Mouse (Mus musculus) forebrain, embryonic 13.5 days (tissue): ENCODE measurements around the gene Pik3r5. TPM values are rescaled to one million over a fixed set of nuclear protein-coding genes. Genes with fewer than 3 reads are reported as not detected.

ENCODE experiments used
- ATAC-seq: fragments of 200-750 bp; cut with Nextera tagmentation; 2 replicates; pipeline ENCODE4 v1.8.0; 2017
- H3K27ac ChIP-seq: fragments of 300-500 bp; sonication (generic); 2 replicates; pipeline ENCODE4 v1.5.1; 2015; ENCODE audit warnings: inconsistent platforms, mild to moderate bottlenecking, moderate library complexity
- H3K27me3 ChIP-seq: fragments of 300-500 bp; sonication (generic); 2 replicates; pipeline ENCODE4 v1.6.1; 2015; ENCODE audit warnings: mild to moderate bottlenecking, inconsistent platforms
- H3K36me3 ChIP-seq: fragments of 300-500 bp; sonication (generic); 2 replicates; pipeline ENCODE4 v1.6.1; 2015; ENCODE audit warnings: mild to moderate bottlenecking, inconsistent platforms; ENCODE audit not compliant: poor library complexity, severe bottlenecking
- H3K4me1 ChIP-seq: fragments of 300-500 bp; sonication (generic); 2 replicates; pipeline ENCODE4 v1.6.1; 2015; ENCODE audit warnings: inconsistent platforms
- H3K4me2 ChIP-seq: fragments of 300-500 bp; sonication (generic); 2 replicates; pipeline ENCODE4 v1.6.1; 2015; ENCODE audit warnings: inconsistent platforms, mild to moderate bottlenecking, moderate library complexity
- H3K4me3 ChIP-seq: fragments of 300-500 bp; sonication (generic); 2 replicates; pipeline ENCODE4 v1.5.1; 2015; ENCODE audit warnings: mild to moderate bottlenecking, inconsistent platforms
- H3K9ac ChIP-seq: fragments of 300-500 bp; sonication (generic); 2 replicates; pipeline ENCODE4 v1.6.1; 2015; ENCODE audit warnings: mild to moderate bottlenecking, inconsistent platforms
- H3K9me3 ChIP-seq: fragments of 300-500 bp; sonication (generic); replicated peaks from 2 replicates; pipeline ENCODE4 v1.6.1; 2016; ENCODE audit warnings: inconsistent platforms
- WGBS: fragments of 180-500 bp; shearing (Covaris S2); methylation state at CpG from one replicate; pipeline ENCODE4 v1.1.7; 2015; 5-methylcytosine and 5-hydroxymethylcytosine counted together
- polyA plus RNA-seq: library from polyadenylated mRNA; unstranded; fragments of >200 nt; fragmentation: Nextera tagmentation; extraction: Ambion mirVana; gene quantifications from 2 replicates; pipeline ENCODE4 v1.2.1, GENCODE M21; 2015

Gene Pik3r5
- polyA plus RNA-seq, 1 experiment from 2014 or later = 0.15 TPM

DNA sequence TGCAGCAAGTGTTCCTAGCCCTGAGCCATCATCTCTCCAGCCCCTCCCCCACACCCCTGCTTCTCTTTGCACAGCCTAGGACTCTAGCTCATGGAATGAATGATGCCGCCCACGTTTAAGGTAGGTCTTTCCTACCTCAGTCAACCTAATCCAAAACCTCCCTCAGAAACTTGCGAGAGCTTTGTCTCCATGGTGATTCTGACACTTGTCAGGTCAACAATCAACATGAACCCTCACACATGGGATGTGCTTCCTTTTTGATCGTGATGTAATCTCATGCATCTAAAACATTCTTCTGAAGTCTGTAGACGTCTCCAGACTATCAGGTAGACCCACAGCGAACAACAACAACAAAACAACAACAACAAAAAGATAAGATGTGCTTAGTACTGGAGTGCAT lies 21.4 kb downstream of the Pik3r5 start:
- Histone ChIP-seq H3K4me2 (no peak overlapping the region), H3K9me3 (no peaks in the 10 kb centered on the region), H3K4me1 (peaks cover 6% of the 10 kb centered on the region; the same call in 1 of the 2 replicates), H3K36me3 (no peaks in the 10 kb centered on the region), H3K9ac (no peak overlapping the region), H3K4me3 (no peak overlapping the region), H3K27me3 (no peaks in the 10 kb centered on the region), H3K27ac (no peak overlapping the region)
- WGBS = 80% methylated on average over 6 of the region's 6 CpGs
- ATAC-seq = no peak

GRCm38 (mm10) chr11:68458086-68458485 lies 26.2 kb downstream of the Pik3r5 start:
- no peak overlapping the region for H3K9ac ChIP-seq
- H3K4me3 ChIP-seq = no peak overlapping the region
- no peak overlapping the region for H3K4me2 ChIP-seq
- 80% methylated on average over 8 of the region's 8 CpGs for WGBS
- H3K4me1 ChIP-seq = no peaks in the 10 kb centered on the region
- no peak overlapping the region for H3K27ac ChIP-seq
- no peaks in the 10 kb centered on the region for H3K9me3 ChIP-seq
- no peaks in the 10 kb centered on the region for H3K36me3 ChIP-seq
- no peak for ATAC-seq
- H3K27me3 ChIP-seq = no peaks in the 10 kb centered on the region

- Histone ChIP-seq H3K4me1 (no peaks in the 10 kb centered on the region), H3K4me3 (no peak overlapping the region), H3K36me3 (no peaks in the 10 kb centered on the region), H3K9ac (no peak overlapping the region), H3K27ac (no peak overlapping the region), H3K27me3 (no peaks in the 10 kb centered on the region), H3K9me3 (no peaks in the 10 kb centered on the region), H3K4me2 (no peak overlapping the region)
- no peak for ATAC-seq
- WGBS = 82% methylated on average over 5 of the region's 5 CpGs
These were observed 27.1 kb downstream of the Pik3r5 start for GRCm38 (mm10) chr11:68459021-68459420.

GRCm38 (mm10) chr11:68459486-68459885 lies 27.6 kb downstream of the Pik3r5 start:
- Histone ChIP-seq H3K27ac (no peak overlapping the region), H3K4me2 (no peak overlapping the region), H3K4me3 (no peak overlapping the region), H3K4me1 (no peaks in the 10 kb centered on the region), H3K36me3 (no peaks in the 10 kb centered on the region), H3K9me3 (no peaks in the 10 kb centered on the region), H3K27me3 (no peaks in the 10 kb centered on the region), H3K9ac (no peak overlapping the region)
- no peak for ATAC-seq
- 88% methylated on average over 5 of the region's 5 CpGs for WGBS

DNA sequence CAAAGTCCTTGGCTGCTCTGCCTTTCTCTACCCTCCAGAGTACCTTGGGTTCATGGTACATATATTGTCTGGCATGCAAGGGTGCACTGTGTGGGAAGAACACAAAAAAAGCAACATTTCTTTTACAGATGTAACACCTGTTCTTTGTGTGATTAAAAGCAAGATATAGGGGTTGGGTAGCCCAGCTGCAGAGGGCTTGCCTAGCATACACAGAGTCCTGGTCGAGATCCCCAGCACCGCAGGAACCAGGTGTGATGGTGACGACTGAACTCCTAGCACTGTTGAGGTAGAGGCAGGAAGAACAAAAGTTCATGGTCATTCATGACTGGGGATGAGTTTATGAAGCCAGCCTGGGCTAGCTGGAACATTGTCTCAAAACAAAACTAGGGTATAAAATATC lies 30.8 kb downstream of the Pik3r5 start:
- ATAC-seq = no peak
- Histone ChIP-seq H3K4me2 (no peak overlapping the region), H3K9me3 (no peaks in the 10 kb centered on the region), H3K27me3 (no peaks in the 10 kb centered on the region), H3K4me3 (no peak overlapping the region), H3K4me1 (no peaks in the 10 kb centered on the region), H3K36me3 (no peaks in the 10 kb centered on the region), H3K9ac (no peak overlapping the region), H3K27ac (no peak overlapping the region)
- 83% methylated on average over 3 of the region's 3 CpGs for WGBS

- Histone ChIP-seq H3K9ac (no peak overlapping the region), H3K9me3 (no peaks in the 10 kb centered on the region), H3K4me2 (no peak overlapping the region), H3K36me3 (no peaks in the 10 kb centered on the region), H3K4me1 (no peaks in the 10 kb centered on the region), H3K27ac (no peak overlapping the region), H3K4me3 (no peak overlapping the region), H3K27me3 (no peaks in the 10 kb centered on the region)
- WGBS = 86% methylated on average over 5 of the region's 5 CpGs
- no peak for ATAC-seq
These were observed 32.3 kb downstream of the Pik3r5 start for GRCm38 (mm10) chr11:68464260-68464659.

DNA sequence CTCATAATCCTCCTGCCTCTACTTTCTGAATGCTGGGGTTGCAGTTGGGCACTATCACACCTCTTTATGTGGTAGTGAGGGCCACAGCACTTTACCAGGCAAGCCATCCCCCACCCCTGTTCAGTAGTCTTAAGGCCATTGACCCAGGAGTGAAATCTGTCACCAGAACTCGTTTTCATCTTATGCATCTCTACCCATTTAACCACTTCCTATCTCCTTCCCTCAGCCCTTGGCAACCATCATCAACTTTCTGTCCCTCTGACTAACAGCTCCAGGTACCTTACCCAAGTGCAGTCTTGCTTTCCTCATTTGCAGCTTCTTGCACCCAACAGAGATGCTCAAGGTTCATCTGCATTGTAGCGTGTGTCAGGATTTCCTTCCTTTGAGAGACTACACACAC lies 33.2 kb downstream of the Pik3r5 start:
- 79% methylated on average over 2 of the region's 2 CpGs for WGBS

GRCm38 (mm10) chr11:68467441-68467840 lies 35.5 kb downstream of the Pik3r5 start:
- H3K4me3 ChIP-seq = no peak overlapping the region
- H3K27me3 ChIP-seq = no peaks in the 10 kb centered on the region
- no peaks in the 10 kb centered on the region for H3K4me1 ChIP-seq
- H3K27ac ChIP-seq = no peak overlapping the region
- 81% methylated on average over 7 of the region's 7 CpGs for WGBS
- ATAC-seq = no peak
- no peaks in the 10 kb centered on the region for H3K9me3 ChIP-seq
- H3K9ac ChIP-seq = no peak overlapping the region
- no peak overlapping the region for H3K4me2 ChIP-seq
- H3K36me3 ChIP-seq = no peaks in the 10 kb centered on the region

More for the DNA sequence above, 33.2 kb downstream of the Pik3r5 start:
- Histone ChIP-seq H3K4me2 (no peak overlapping the region), H3K27ac (no peak overlapping the region), H3K27me3 (no peaks in the 10 kb centered on the region), H3K4me1 (no peaks in the 10 kb centered on the region), H3K9me3 (no peaks in the 10 kb centered on the region), H3K36me3 (no peaks in the 10 kb centered on the region), H3K4me3 (no peak overlapping the region), H3K9ac (no peak overlapping the region)
- no peak for ATAC-seq

DNA sequence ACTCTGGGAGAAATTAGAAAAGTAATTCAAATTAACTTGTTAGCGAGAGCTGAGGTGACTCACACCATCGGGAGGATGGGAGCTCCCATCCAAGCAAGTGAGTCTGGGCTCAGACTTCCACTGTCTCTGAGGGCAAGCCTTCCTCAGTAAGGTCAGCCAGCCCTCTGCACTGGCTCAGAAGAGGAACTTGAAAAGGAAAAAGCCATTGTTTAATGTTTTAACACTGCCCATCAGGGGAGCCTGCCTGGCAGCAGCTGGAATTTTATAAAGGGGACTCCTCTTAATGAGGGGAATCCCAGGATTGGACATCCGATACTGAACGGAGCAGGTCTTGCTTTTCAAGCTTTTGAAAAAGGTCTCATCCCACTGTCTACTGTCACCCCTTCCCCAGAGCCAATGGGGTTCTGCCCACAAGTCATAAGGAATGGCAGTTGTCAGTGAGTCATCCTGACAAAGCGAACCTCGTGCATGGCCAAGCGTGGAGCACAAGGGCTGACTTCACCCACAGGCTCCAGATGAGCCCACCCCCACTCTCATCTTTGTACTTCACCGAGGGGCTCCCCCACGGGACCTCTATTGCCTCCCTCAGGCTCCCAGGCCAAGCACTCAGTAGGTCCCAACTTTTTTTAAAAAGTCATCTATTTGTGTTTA lies 36.2 kb downstream of the Pik3r5 start:
- H3K9me3 ChIP-seq = no peaks in the 10 kb centered on the region
- no peak overlapping the region for H3K4me2 ChIP-seq
- H3K27me3 ChIP-seq = no peaks in the 10 kb centered on the region
- WGBS = 55% methylated on average over 9 of the region's 9 CpGs
- H3K36me3 ChIP-seq = no peaks in the 10 kb centered on the region
- H3K4me3 ChIP-seq = no peak overlapping the region
- no peak overlapping the region for H3K27ac ChIP-seq
- no peak overlapping the region for H3K9ac ChIP-seq
- no peaks in the 10 kb centered on the region for H3K4me1 ChIP-seq
- no peak for ATAC-seq

DNA sequence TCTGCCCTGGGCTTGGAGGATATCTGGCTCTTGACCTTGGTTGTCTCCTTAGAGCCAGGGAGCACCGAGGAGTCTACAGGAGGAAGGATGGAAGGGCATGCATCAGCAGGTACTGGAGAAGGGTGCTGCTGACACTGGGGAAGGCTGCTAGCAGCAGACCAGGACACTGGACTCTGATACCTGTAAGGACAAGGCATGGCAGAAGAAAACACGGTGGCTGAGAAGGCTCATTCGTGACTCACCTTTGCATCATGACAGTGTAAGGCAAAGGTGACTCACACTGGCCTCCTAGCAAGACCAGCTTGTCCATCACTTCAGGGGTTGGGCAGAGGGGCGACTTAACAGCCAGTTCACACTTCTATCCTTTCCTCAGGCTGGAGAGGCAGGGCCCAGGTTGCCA lies 37.0 kb downstream of the Pik3r5 start:
- whole genome bisulfite sequencing = 82% methylated on average over 4 of the region's 4 CpGs
- H3K27ac ChIP-seq = no peak overlapping the region
- no peak overlapping the region for H3K4me3 ChIP-seq
- no peaks in the 10 kb centered on the region for H3K9me3 ChIP-seq
- no peaks in the 10 kb centered on the region for H3K4me1 ChIP-seq
- ATAC-seq = no peak
- H3K36me3 ChIP-seq = no peaks in the 10 kb centered on the region
- no peak overlapping the region for H3K9ac ChIP-seq
- no peak overlapping the region for H3K4me2 ChIP-seq
- H3K27me3 ChIP-seq = no peaks in the 10 kb centered on the region

GRCm38 (mm10) chr11:68472162-68472849 lies 40.4 kb downstream of the Pik3r5 start:
- 81% methylated on average over 5 of the region's 5 CpGs for WGBS
- no peaks in the 10 kb centered on the region for H3K4me1 ChIP-seq
- no peak for ATAC-seq
- no peaks in the 10 kb centered on the region for H3K36me3 ChIP-seq
- no peaks in the 10 kb centered on the region for H3K9me3 ChIP-seq
- H3K4me3 ChIP-seq = no peak overlapping the region
- H3K27ac ChIP-seq = no peak overlapping the region
- H3K9ac ChIP-seq = no peak overlapping the region
- no peaks in the 10 kb centered on the region for H3K27me3 ChIP-seq
- no peak overlapping the region for H3K4me2 ChIP-seq

DNA sequence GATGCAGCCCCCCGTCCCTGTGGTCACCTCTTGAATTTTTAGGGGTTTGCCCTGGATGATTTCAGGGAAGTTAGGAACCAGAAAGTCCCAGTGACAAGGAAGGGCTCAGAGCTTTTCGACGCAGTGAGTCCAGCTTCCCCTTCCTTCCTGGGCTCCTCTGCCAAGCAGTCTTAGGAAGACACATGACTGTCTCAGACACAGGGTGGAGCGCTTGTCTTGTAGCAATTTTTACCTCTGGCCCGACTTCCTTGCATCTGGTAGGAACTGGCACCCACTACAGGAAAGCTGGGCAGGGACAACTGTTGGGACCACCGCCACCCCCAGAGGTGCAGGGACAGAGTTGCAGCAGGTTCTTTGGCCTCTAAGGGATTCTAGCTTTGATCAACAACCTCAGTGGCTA lies 42.7 kb downstream of the Pik3r5 start:
- Histone ChIP-seq H3K27ac (no peak overlapping the region), H3K4me1 (no peaks in the 10 kb centered on the region), H3K36me3 (no peaks in the 10 kb centered on the region), H3K4me2 (no peak overlapping the region), H3K9me3 (no peaks in the 10 kb centered on the region), H3K27me3 (no peaks in the 10 kb centered on the region), H3K4me3 (no peak overlapping the region), H3K9ac (no peak overlapping the region)
- no peak for ATAC-seq
- WGBS = 86% methylated on average over 6 of the region's 6 CpGs

- H3K36me3 ChIP-seq = no peaks in the 10 kb centered on the region
- 89% methylated on average over 7 of the region's 7 CpGs for WGBS
- no peaks in the 10 kb centered on the region for H3K27me3 ChIP-seq
- no peak overlapping the region for H3K27ac ChIP-seq
- H3K4me3 ChIP-seq = no peak overlapping the region
- H3K4me1 ChIP-seq = no peaks in the 10 kb centered on the region
- H3K9ac ChIP-seq = no peak overlapping the region
- H3K9me3 ChIP-seq = no peaks in the 10 kb centered on the region
- H3K4me2 ChIP-seq = no peak overlapping the region
- ATAC-seq = no peak
These were observed 43.8 kb downstream of the Pik3r5 start for GRCm38 (mm10) chr11:68475676-68476075.
